Mouse (Mus musculus): ENCODE results near the gene Rab8b. TPM values are rescaled to one million over a fixed set of nuclear protein-coding genes. Genes with fewer than 3 reads are reported as not detected.
"Not testable (repeated sequence)": the region's sequence is repeated elsewhere in the genome, so short reads cannot be mapped to it uniquely, and the experiment has no call there.

The Rab8b gene
- polyA plus RNA-seq, 1 experiment, result 27.6 TPM

DNA sequence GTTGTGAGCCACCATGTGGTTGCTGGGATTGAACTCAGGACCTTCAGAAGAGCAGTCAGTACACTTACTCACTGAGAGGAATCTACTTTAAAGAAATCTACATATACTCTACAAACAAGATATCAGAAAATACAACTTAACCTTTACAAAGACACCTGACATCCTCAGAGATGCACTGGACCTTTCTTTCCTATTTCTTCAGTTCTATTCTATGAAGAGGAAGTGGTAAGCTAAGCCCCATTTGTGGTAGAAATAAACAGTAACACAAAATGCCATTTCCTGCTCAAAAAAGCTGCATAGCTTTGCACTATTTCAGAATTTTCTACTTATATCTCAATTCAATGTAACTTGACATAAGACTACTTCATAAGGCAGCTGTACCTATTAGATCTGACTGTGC is 46.0 kb downstream of the Rab8b start:
- H3K27ac ChIP-seq (ENCODE audit: control insufficient read depth, insufficient read depth, low read length), result no peak overlapping the region; the same call in 1 of the 2 replicates
- no peak overlapping the region for H3K4me3 ChIP-seq (ENCODE audit: control insufficient read depth, insufficient read depth, low read length)
- DNase-seq, result no peak
- H3K27me3 ChIP-seq (ENCODE audit: control insufficient read depth, insufficient read depth, low read length), result no peaks in the 10 kb centered on the region
- no peak for TF ChIP-seq POLR2A (IDR thresholded peaks at IDR 0.05; ENCODE audit: control insufficient read depth, extremely low read depth, insufficient read depth, low read length, poor library complexity)
- TF ChIP-seq CTCF (IDR thresholded peaks at IDR 0.05; ENCODE audit: borderline replicate concordance, control insufficient read depth, extremely low read depth, insufficient read depth, low read length, poor library complexity), result no peak
- H3K36me3 ChIP-seq (ENCODE audit: control insufficient read depth, insufficient read depth, low read length), result no peaks in the 10 kb centered on the region
- H3K4me1 ChIP-seq (replicated peaks; ENCODE audit: control insufficient read depth, insufficient read depth, low read length), result no peaks in the 10 kb centered on the region; the same call in 1 of the 2 replicates

- H3K4me1 ChIP-seq (replicated peaks; ENCODE audit: control insufficient read depth, insufficient read depth, low read length); DNase-seq; H3K4me3 ChIP-seq (ENCODE audit: control insufficient read depth, insufficient read depth, low read length); H3K27me3 ChIP-seq (ENCODE audit: control insufficient read depth, insufficient read depth, low read length); H3K36me3 ChIP-seq (ENCODE audit: control insufficient read depth, insufficient read depth, low read length): not testable (repeated sequence)
- peak overlapping the region; percentile 42 for H3K27ac ChIP-seq (ENCODE audit: control insufficient read depth, insufficient read depth, low read length)
- 63% methylated on average over 2 of the region's 2 CpGs for WGBS
Measured at GRCm38 (mm10) chr9:66873009-66873408, 46.5 kb downstream of the Rab8b start.

DNA sequence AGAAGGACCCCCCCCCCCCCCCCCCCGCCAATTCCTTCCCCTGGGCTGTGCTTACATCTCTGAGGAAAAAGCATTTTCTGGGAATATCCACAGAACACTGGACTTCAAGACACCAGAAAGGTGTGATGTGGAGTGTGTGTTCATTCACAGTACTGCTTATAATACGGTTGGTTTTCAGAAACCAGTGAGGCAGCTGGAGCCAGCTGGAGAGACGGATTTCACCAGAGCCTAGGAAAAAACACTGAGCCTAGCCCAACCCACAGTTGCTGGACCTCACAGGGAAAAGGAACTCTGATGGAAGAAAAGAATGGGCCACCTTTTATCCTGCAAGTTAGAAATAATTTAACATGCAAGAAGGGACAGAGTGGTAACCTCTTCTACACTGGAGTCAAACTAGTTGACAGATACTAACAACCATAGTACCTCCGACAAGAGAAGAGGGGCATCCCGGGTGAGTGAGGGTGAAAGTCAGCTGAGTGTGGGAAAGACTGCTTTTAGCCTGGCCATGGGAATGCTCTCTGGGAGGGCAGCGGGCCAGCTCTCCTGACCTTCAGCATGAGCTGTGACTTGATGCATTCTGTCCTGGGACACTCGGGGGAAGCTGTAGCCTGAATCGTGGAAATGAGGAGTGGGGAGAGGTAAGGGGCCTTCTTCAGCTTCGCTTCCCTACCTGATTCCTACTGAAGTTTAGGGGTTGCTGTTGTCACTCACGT is 47.3 kb downstream of the Rab8b start:
- no peak for DNase-seq
- H3K36me3 ChIP-seq (ENCODE audit: control insufficient read depth, insufficient read depth, low read length), result no peaks in the 10 kb centered on the region
- TF ChIP-seq POLR2A (IDR thresholded peaks at IDR 0.05; ENCODE audit: control insufficient read depth, extremely low read depth, insufficient read depth, low read length, poor library complexity), result no peak
- no peak for TF ChIP-seq CTCF (IDR thresholded peaks at IDR 0.05; ENCODE audit: borderline replicate concordance, control insufficient read depth, extremely low read depth, insufficient read depth, low read length, poor library complexity)
- H3K4me3 ChIP-seq (ENCODE audit: control insufficient read depth, insufficient read depth, low read length), result no peak overlapping the region
- no peaks in the 10 kb centered on the region; the same call in 1 of the 2 replicates for H3K4me1 ChIP-seq (replicated peaks; ENCODE audit: control insufficient read depth, insufficient read depth, low read length)
- 93% methylated on average over 10 of the region's 10 CpGs for WGBS
- no peak overlapping the region for H3K27ac ChIP-seq (ENCODE audit: control insufficient read depth, insufficient read depth, low read length)
- H3K27me3 ChIP-seq (ENCODE audit: control insufficient read depth, insufficient read depth, low read length), result no peaks in the 10 kb centered on the region

GRCm38 (mm10) chr9:66864708-66865107 is 54.8 kb downstream of the Rab8b start:
- WGBS, result 97% methylated on average over 3 of the region's 3 CpGs
- H3K27me3 ChIP-seq (ENCODE audit: control insufficient read depth, insufficient read depth, low read length), result no peaks in the 10 kb centered on the region
- no peak overlapping the region for H3K27ac ChIP-seq (ENCODE audit: control insufficient read depth, insufficient read depth, low read length)
- DNase-seq, result no peak
- no peak overlapping the region for H3K4me3 ChIP-seq (ENCODE audit: control insufficient read depth, insufficient read depth, low read length)
- H3K4me1 ChIP-seq (replicated peaks; ENCODE audit: control insufficient read depth, insufficient read depth, low read length), result no peaks in the 10 kb centered on the region
- TF ChIP-seq CTCF (IDR thresholded peaks at IDR 0.05; ENCODE audit: borderline replicate concordance, control insufficient read depth, extremely low read depth, insufficient read depth, low read length, poor library complexity), result no peak
- TF ChIP-seq POLR2A (IDR thresholded peaks at IDR 0.05; ENCODE audit: control insufficient read depth, extremely low read depth, insufficient read depth, low read length, poor library complexity), result no peak
- peaks cover 12% of the 10 kb centered on the region; the same call in 1 of the 2 replicates for H3K36me3 ChIP-seq (ENCODE audit: control insufficient read depth, insufficient read depth, low read length)

- no peak for TF ChIP-seq POLR2A (IDR thresholded peaks at IDR 0.05; ENCODE audit: control insufficient read depth, extremely low read depth, insufficient read depth, low read length, poor library complexity)
- 90% methylated on average over 3 of the region's 3 CpGs for WGBS
- Histone ChIP-seq H3K36me3 (ENCODE audit: control insufficient read depth, insufficient read depth, low read length) (peaks cover 12% of the 10 kb centered on the region; the same call in 1 of the 2 replicates), H3K4me3 (ENCODE audit: control insufficient read depth, insufficient read depth, low read length) (no peak overlapping the region), H3K27ac (ENCODE audit: control insufficient read depth, insufficient read depth, low read length) (no peak overlapping the region), H3K4me1 (replicated peaks; ENCODE audit: control insufficient read depth, insufficient read depth, low read length) (no peaks in the 10 kb centered on the region), H3K27me3 (ENCODE audit: control insufficient read depth, insufficient read depth, low read length) (no peaks in the 10 kb centered on the region)
- no peak for DNase-seq
Measured at GRCm38 (mm10) chr9:66863456-66863855, 56.0 kb downstream of the Rab8b start.

DNA sequence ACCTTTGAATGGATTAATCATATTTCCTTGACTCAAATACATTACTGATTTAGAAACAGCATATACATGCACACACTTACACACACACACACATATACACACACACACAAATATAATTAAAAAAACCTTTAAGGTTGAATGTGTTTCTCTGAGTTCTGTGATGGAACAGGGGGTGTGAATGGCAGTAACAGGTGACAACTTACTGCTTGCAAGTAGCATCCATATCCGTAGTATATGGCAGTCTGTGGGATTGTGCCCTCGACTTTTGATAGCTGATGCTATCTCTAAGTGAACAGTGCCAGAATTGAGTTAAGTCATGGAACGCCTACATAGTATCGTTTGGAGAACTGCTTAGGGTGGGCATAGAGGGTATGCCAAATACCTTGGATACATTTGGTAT is 57.3 kb downstream of the Rab8b start:
- no peak for DNase-seq
- Histone ChIP-seq H3K27ac (ENCODE audit: control insufficient read depth, insufficient read depth, low read length) (no peak overlapping the region), H3K4me3 (ENCODE audit: control insufficient read depth, insufficient read depth, low read length) (no peak overlapping the region), H3K4me1 (replicated peaks; ENCODE audit: control insufficient read depth, insufficient read depth, low read length) (no peaks in the 10 kb centered on the region), H3K27me3 (ENCODE audit: control insufficient read depth, insufficient read depth, low read length) (no peaks in the 10 kb centered on the region), H3K36me3 (ENCODE audit: control insufficient read depth, insufficient read depth, low read length) (peaks cover 12% of the 10 kb centered on the region; the same call in 1 of the 2 replicates)
- no peak for TF ChIP-seq POLR2A (IDR thresholded peaks at IDR 0.05; ENCODE audit: control insufficient read depth, extremely low read depth, insufficient read depth, low read length, poor library complexity)
- no peak for TF ChIP-seq CTCF (IDR thresholded peaks at IDR 0.05; ENCODE audit: borderline replicate concordance, control insufficient read depth, extremely low read depth, insufficient read depth, low read length, poor library complexity)
- 93% methylated on average over 4 of the region's 4 CpGs for WGBS

Measured in thymus, adult 2 months (tissue).